Mouse (Mus musculus): ENCODE data around the gene Psmb8.
A peak's percentile ranks its signal among the peaks of the same experiment; 100 is the strongest.

Psmb8 gene

GRCm38 (mm10) chr17:34196941-34197894 is at the start of gene Psmb8:
Gene Psmb8 (plus strand): TSS chr17:34197721.
- peak; percentile 33 for DNase-seq (ENCODE audit: extremely low read depth, low read depth, low spot score)

- no peak for DNase-seq (ENCODE audit: extremely low read depth, low read depth, low spot score)
These were observed 44.6 kb upstream of the Psmb8 start, which contains the start of gene H2-DMb1 for GRCm38 (mm10) chr17:34152923-34153322. Gene H2-DMb1 (plus strand): TSS chr17:34153072.

GRCm38 (mm10) chr17:34155534-34155933 is 42.0 kb upstream of the Psmb8 start:
- no peak for DNase-seq (ENCODE audit: extremely low read depth, low read depth, low spot score)

GRCm38 (mm10) chr17:34164202-34164895 is 33.2 kb upstream of the Psmb8 start:
- DNase-seq (ENCODE audit: extremely low read depth, low read depth, low spot score) = no peak

GRCm38 (mm10) chr17:34165033-34165730 is 32.3 kb upstream of the Psmb8 start:
- no peak for DNase-seq (ENCODE audit: extremely low read depth, low read depth, low spot score)

- no peak for DNase-seq (ENCODE audit: extremely low read depth, low read depth, low spot score)
These were observed 28.2 kb upstream of the Psmb8 start for GRCm38 (mm10) chr17:34169279-34169678.

GRCm38 (mm10) chr17:34170487-34170876 is 27.0 kb upstream of the Psmb8 start:
- no peak for DNase-seq (ENCODE audit: extremely low read depth, low read depth, low spot score)

- DNase-seq (ENCODE audit: extremely low read depth, low read depth, low spot score) = no peak
These were observed 26.5 kb upstream of the Psmb8 start for GRCm38 (mm10) chr17:34170877-34171498.

GRCm38 (mm10) chr17:34172528-34172927 is 25.0 kb upstream of the Psmb8 start:
- DNase-seq (ENCODE audit: extremely low read depth, low read depth, low spot score) = no peak

- no peak for DNase-seq (ENCODE audit: extremely low read depth, low read depth, low spot score)
These were observed 23.4 kb upstream of the Psmb8 start for GRCm38 (mm10) chr17:34174075-34174474.

- no peak for DNase-seq (ENCODE audit: extremely low read depth, low read depth, low spot score)
These were observed 20.3 kb upstream of the Psmb8 start for GRCm38 (mm10) chr17:34177179-34177578.

GRCm38 (mm10) chr17:34179019-34179418 is 18.5 kb upstream of the Psmb8 start:
- DNase-seq (ENCODE audit: extremely low read depth, low read depth, low spot score) = no peak

GRCm38 (mm10) chr17:34179913-34180859 is 17.3 kb upstream of the Psmb8 start:
- no peak for DNase-seq (ENCODE audit: extremely low read depth, low read depth, low spot score)

GRCm38 (mm10) chr17:34183564-34184219 is 13.8 kb upstream of the Psmb8 start:
- no peak for DNase-seq (ENCODE audit: extremely low read depth, low read depth, low spot score)

- no peak for DNase-seq (ENCODE audit: extremely low read depth, low read depth, low spot score)
These were observed 12.0 kb upstream of the Psmb8 start for GRCm38 (mm10) chr17:34185526-34185925.

GRCm38 (mm10) chr17:34186885-34187260 is 10.6 kb upstream of the Psmb8 start:
- DNase-seq (ENCODE audit: extremely low read depth, low read depth, low spot score) = no peak

- DNase-seq (ENCODE audit: extremely low read depth, low read depth, low spot score) = peak; percentile 43
These were observed 10.1 kb upstream of the Psmb8 start, which contains the start of the genes Tap1 and Psmb9 for GRCm38 (mm10) chr17:34187261-34187916. Gene Tap1 (plus strand): TSS chr17:34187553. Gene Psmb9 (minus strand): TSS chr17:34187764.

GRCm38 (mm10) chr17:34188010-34188409 is 9.5 kb upstream of the Psmb8 start:
- DNase-seq (ENCODE audit: extremely low read depth, low read depth, low spot score) = no peak

GRCm38 (mm10) chr17:34188986-34189385 is 8.5 kb upstream of the Psmb8 start:
- no peak for DNase-seq (ENCODE audit: extremely low read depth, low read depth, low spot score)

Data from fat pad, adult 2 months (tissue).